Mouse (Mus musculus): ENCODE results near the gene Pard6b. TPM values are rescaled to one million over a fixed set of nuclear protein-coding genes. Genes with fewer than 3 reads are reported as not detected.
A peak's percentile ranks its signal among the peaks of the same experiment; 100 is the strongest.

The Pard6b gene
- total and polyA plus RNA-seq, 3 experiments = 1.2 to 2.8 (median 1.3) TPM

- TF ChIP-seq BHLHE40 (IDR thresholded peaks at IDR 0.05; ENCODE audit: low read depth, low read length) (no peak), CHD1 (IDR thresholded peaks at IDR 0.05; ENCODE audit: low read depth, low read length) (no peak), JUND (conservative IDR thresholded peaks at IDR 0.05; ENCODE audit: low read depth, low read length) (no peak), USF1 (IDR thresholded peaks at IDR 0.05; ENCODE audit: low read depth, low read length) (no peak), NELFE (IDR thresholded peaks at IDR 0.05; ENCODE audit: low read depth, low read length) (no peak), PAX5 (IDR thresholded peaks at IDR 0.05; ENCODE audit: low read length) (no peak), ZMIZ1 (IDR thresholded peaks at IDR 0.05; ENCODE audit: low read depth, low read length) (no peak), E2F4 (IDR thresholded peaks at IDR 0.05; ENCODE audit: insufficient replicate concordance, low read depth, low read length) (no peak), ZC3H11A (IDR thresholded peaks at IDR 0.05; ENCODE audit: low read depth, low read length) (no peak), EP300 (IDR thresholded peaks at IDR 0.05; ENCODE audit: low read length) (no peak)
- dilution Hi-C loops (cut with MboI; ENCODE audit: extremely low pct_ligation_motif_present, extremely low pct_unique_long_range_greater_than_20kb, low sequenced_read_pairs) = no loop called here
- Histone ChIP-seq H3K79me2 (replicated peaks; ENCODE audit: control insufficient read depth, extremely low read depth, insufficient read depth, poor library complexity, severe bottlenecking) (no peaks in the 10 kb centered on the region), H3K36me3 (replicated peaks in 1 of 2; ENCODE audit: control insufficient read depth in 1 of 2, insufficient read depth in 1 of 2, low read length in 1 of 2) (peaks cover 0 to 4% of the 10 kb centered on the region in 2 experiments), H3K4me3 (replicated peaks in 1 of 3; ENCODE audit: low read depth in 2 of 3, low read length in 2 of 3, poor library complexity in 1 of 3) (no peak overlapping the region), H3K27ac (ENCODE audit: insufficient read depth, low read depth) (no peak overlapping the region), H3K4me2 (ENCODE audit: insufficient read depth, low read depth, poor library complexity, severe bottlenecking) (no peak overlapping the region), H3K27me3 (replicated peaks) (no peaks in the 10 kb centered on the region), H3K4me1 (ENCODE audit: control insufficient read depth in 1 of 2, insufficient read depth in 2 of 2) (peaks cover 9 to 13% of the 10 kb centered on the region in 2 experiments; a peak in 2 of 4 replicates), H3K9me3 (replicated peaks; ENCODE audit: low read length) (no peaks in the 10 kb centered on the region), H3K9ac (ENCODE audit: insufficient read depth, low read depth) (no peak overlapping the region)
- no peak for DNase-seq (ENCODE audit: extremely low read depth)
- in situ Hi-C loops (cut with MboI; ENCODE audit: low pct_ligation_motif_present, low pct_unique_long_range_greater_than_20kb, low sequenced_read_pairs) = no loop called here
These were observed 12.3 kb downstream of the Pard6b start for GRCm38 (mm10) chr2:168093077-168093476.

GRCm38 (mm10) chr2:168095077-168095476, 14.3 kb downstream of the Pard6b start:
- dilution Hi-C loops (cut with MboI; ENCODE audit: extremely low pct_ligation_motif_present, extremely low pct_unique_long_range_greater_than_20kb, low sequenced_read_pairs) (no loop called here), in situ Hi-C loops (cut with MboI; ENCODE audit: low pct_ligation_motif_present, low pct_unique_long_range_greater_than_20kb, low sequenced_read_pairs) (no loop called here)
- Histone ChIP-seq H3K27ac (ENCODE audit: insufficient read depth, low read depth) (no peak overlapping the region), H3K4me1 (ENCODE audit: control insufficient read depth in 1 of 2, insufficient read depth in 2 of 2) (peaks cover 9 to 13% of the 10 kb centered on the region in 2 experiments; a peak in 2 of 4 replicates), H3K9ac (ENCODE audit: insufficient read depth, low read depth) (no peak overlapping the region), H3K79me2 (replicated peaks; ENCODE audit: control insufficient read depth, extremely low read depth, insufficient read depth, poor library complexity, severe bottlenecking) (no peaks in the 10 kb centered on the region), H3K4me3 (replicated peaks in 1 of 3; ENCODE audit: low read depth in 2 of 3, low read length in 2 of 3, poor library complexity in 1 of 3) (no peak overlapping the region), H3K36me3 (replicated peaks in 1 of 2; ENCODE audit: control insufficient read depth in 1 of 2, insufficient read depth in 1 of 2, low read length in 1 of 2) (peaks cover 5 to 18% of the 10 kb centered on the region in 2 experiments), H3K4me2 (ENCODE audit: insufficient read depth, low read depth, poor library complexity, severe bottlenecking) (peak overlapping the region; percentile 26; the same call in 1 of the 2 replicates), H3K9me3 (replicated peaks; ENCODE audit: low read length) (no peaks in the 10 kb centered on the region), H3K27me3 (replicated peaks) (no peaks in the 10 kb centered on the region)
- TF ChIP-seq BHLHE40 (IDR thresholded peaks at IDR 0.05; ENCODE audit: low read depth, low read length) (peak; percentile 21; the same call in 1 of the 2 replicates), MAFK (IDR thresholded peaks at IDR 0.05; ENCODE audit: insufficient replicate concordance, low read length) (no peak), IRF4 (IDR thresholded peaks at IDR 0.05; ENCODE audit: low read depth, low read length) (peak; percentile 23; the same call in 1 of the 2 replicates)
- DNase-seq (ENCODE audit: extremely low read depth) = no peak

DNA sequence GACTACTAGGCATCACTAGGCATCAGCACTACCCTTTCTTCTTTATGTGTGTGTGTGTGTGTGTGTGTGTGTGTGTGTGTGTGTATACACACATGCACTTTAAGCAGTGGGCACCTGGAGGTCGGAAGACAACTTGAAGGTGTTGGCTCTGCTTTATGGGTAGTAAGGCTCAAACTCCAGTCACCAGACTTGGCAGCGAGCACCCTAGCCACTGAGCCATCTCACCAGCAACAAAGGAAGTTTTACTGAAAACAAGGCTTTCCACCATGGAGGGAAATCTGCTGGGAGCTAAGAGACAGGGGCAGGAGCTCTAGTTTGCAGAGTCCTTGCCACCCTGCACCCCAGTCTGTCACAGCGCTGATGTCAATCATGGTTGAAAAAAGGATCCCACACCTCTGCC, 15.7 kb downstream of the Pard6b start:
- TF ChIP-seq POLR2A (IDR thresholded peaks at IDR 0.05; ENCODE audit: low read depth, low read length) (no peak), CHD1 (IDR thresholded peaks at IDR 0.05; ENCODE audit: low read depth, low read length) (no peak), TBP (conservative IDR thresholded peaks at IDR 0.05; ENCODE audit: low read depth, low read length) (no peak), SIN3A (IDR thresholded peaks at IDR 0.05; ENCODE audit: low read length) (no peak), KAT2A (IDR thresholded peaks at IDR 0.05; ENCODE audit: insufficient replicate concordance, low read length) (no peak), JUND (conservative IDR thresholded peaks at IDR 0.05; ENCODE audit: low read depth, low read length) (no peak), JUN (IDR thresholded peaks at IDR 0.05; ENCODE audit: insufficient read depth, low read depth, low read length) (no peak), ZNF384 (IDR thresholded peaks at IDR 0.05; ENCODE audit: low read depth, low read length) (no peak)
- no peak overlapping the region for H3K4me3 ChIP-seq (replicated peaks in 1 of 3; ENCODE audit: low read depth in 2 of 3, low read length in 2 of 3, poor library complexity in 1 of 3)
- dilution Hi-C loops (cut with MboI; ENCODE audit: extremely low pct_ligation_motif_present, extremely low pct_unique_long_range_greater_than_20kb, low sequenced_read_pairs) (no loop called here), in situ Hi-C loops (cut with MboI; ENCODE audit: low pct_ligation_motif_present, low pct_unique_long_range_greater_than_20kb, low sequenced_read_pairs) (no loop called here)
- no peaks in the 10 kb centered on the region for H3K27me3 ChIP-seq (replicated peaks)
- no peaks in the 10 kb centered on the region for H3K79me2 ChIP-seq (replicated peaks; ENCODE audit: control insufficient read depth, extremely low read depth, insufficient read depth, poor library complexity, severe bottlenecking)
- H3K4me1 ChIP-seq (ENCODE audit: control insufficient read depth in 1 of 2, insufficient read depth in 2 of 2) = peaks cover 9 to 10% of the 10 kb centered on the region in 2 experiments; a peak in 2 of 4 replicates
- DNase-seq (ENCODE audit: extremely low read depth) = no peak
- no peak overlapping the region for H3K27ac ChIP-seq (ENCODE audit: insufficient read depth, low read depth)
- no peak overlapping the region for H3K9ac ChIP-seq (ENCODE audit: insufficient read depth, low read depth)
- no peak overlapping the region for H3K4me2 ChIP-seq (ENCODE audit: insufficient read depth, low read depth, poor library complexity, severe bottlenecking)
- peaks cover 5 to 17% of the 10 kb centered on the region in 2 experiments for H3K36me3 ChIP-seq (replicated peaks in 1 of 2; ENCODE audit: control insufficient read depth in 1 of 2, insufficient read depth in 1 of 2, low read length in 1 of 2)
- H3K9me3 ChIP-seq (replicated peaks; ENCODE audit: low read length) = no peaks in the 10 kb centered on the region

Data from CH12.LX (cell line).